Mouse (Mus musculus) forebrain, embryonic 14.5 days (tissue): ENCODE measurements around the gene Eef1a2. TPM values are rescaled to one million over a fixed set of nuclear protein-coding genes. Genes with fewer than 3 reads are reported as not detected.

Experiments used
- ATAC-seq: fragments of 200-750 bp; cut with Nextera tagmentation; 2 replicates; pipeline ENCODE4 v1.8.0; 2017; ENCODE audit warnings: mild to moderate bottlenecking, moderate library complexity
- DNase-seq: peaks from one replicate; pipeline ENCODE4 v3.0.0-alpha.2; 2015; ENCODE audit warnings: low spot score
- H3K27ac ChIP-seq: fragments of 300-500 bp; sonication (generic); 2 replicates; pipeline ENCODE4 v1.5.1; 2014; ENCODE audit warnings: low read depth, mild to moderate bottlenecking, control low read depth, low read length, moderate library complexity
- H3K27me3 ChIP-seq: fragments of 300-500 bp; sonication (generic); replicated peaks from 2 replicates; pipeline ENCODE4 v1.6.1; 2014; ENCODE audit warnings: low read length, control low read depth, mixed read lengths; ENCODE audit not compliant: control insufficient read depth, insufficient read depth
- H3K36me3 ChIP-seq: fragments of 300-500 bp; sonication (generic); 2 replicates; pipeline ENCODE4 v1.6.1; 2014; ENCODE audit warnings: low read length, control low read depth; ENCODE audit not compliant: control insufficient read depth, insufficient read depth
- H3K4me1 ChIP-seq: fragments of 300-500 bp; sonication (generic); 2 replicates; pipeline ENCODE4 v1.6.1; 2014; ENCODE audit warnings: antibody characterized with exemption, low read length, control low read depth; ENCODE audit not compliant: control insufficient read depth, insufficient read depth
- H3K4me2 ChIP-seq: fragments of 300-500 bp; sonication (generic); 2 replicates; pipeline ENCODE4 v1.6.1; 2014; ENCODE audit warnings: mild to moderate bottlenecking, control low read depth, low read length
- H3K4me3 ChIP-seq: fragments of 300-500 bp; sonication (generic); 2 replicates; pipeline ENCODE4 v1.5.1; 2014; ENCODE audit warnings: low read depth, low read length, control low read depth
- H3K9ac ChIP-seq: fragments of 300-500 bp; sonication (generic); 2 replicates; pipeline ENCODE4 v1.6.1; 2014; ENCODE audit warnings: mild to moderate bottlenecking, low read length, control low read depth, moderate library complexity
- H3K9me3 ChIP-seq: fragments of 300-500 bp; sonication (generic); replicated peaks from 2 replicates; pipeline ENCODE4 v1.6.1; 2016; ENCODE audit warnings: low read length, control low read depth, mixed read lengths; ENCODE audit not compliant: control insufficient read depth
- WGBS: fragments of 180-500 bp; shearing (Covaris S2); extraction: QIAGEN DNeasy Blood & Tissue Kit; methylation state at CpG from one replicate; pipeline ENCODE4 v1.1.7; 2014; 5-methylcytosine and 5-hydroxymethylcytosine counted together
- polyA plus RNA-seq: library from polyadenylated mRNA; unstranded; fragments of >200 nt; fragmentation: Nextera tagmentation; extraction: Ambion mirVana; gene quantifications from 2 replicates; pipeline ENCODE4 v1.2.1, GENCODE M21; 2014

Gene Eef1a2
- polyA plus RNA-seq, 1 experiment from 2014 or later = 5.1 TPM

GRCm38 (mm10) chr2:181144675-181145074 is 12.1 kb downstream of the Eef1a2 start:
- Histone ChIP-seq H3K27me3 (peaks cover 7% of the 10 kb centered on the region; the same call in 1 of the 2 replicates), H3K4me1 (no peaks in the 10 kb centered on the region), H3K9me3 (no peaks in the 10 kb centered on the region), H3K4me2 (no peak overlapping the region), H3K4me3 (no peak overlapping the region), H3K36me3 (no peaks in the 10 kb centered on the region), H3K27ac (no peak overlapping the region), H3K9ac (no peak overlapping the region)
- ATAC-seq (no peak), DNase-seq (no peak)
- 97% methylated on average over 2 of the region's 2 CpGs for WGBS

GRCm38 (mm10) chr2:181143509-181144276 is 13.1 kb downstream of the Eef1a2 start:
- WGBS = 69% methylated on average over 2 of the region's 2 CpGs
- ATAC-seq (no peak), DNase-seq (no peak)
- Histone ChIP-seq H3K4me1 (no peaks in the 10 kb centered on the region), H3K36me3 (no peaks in the 10 kb centered on the region), H3K4me3 (no peak overlapping the region), H3K4me2 (no peak overlapping the region), H3K9ac (no peak overlapping the region), H3K27me3 (peaks cover 10% of the 10 kb centered on the region; the same call in 1 of the 2 replicates), H3K9me3 (no peaks in the 10 kb centered on the region), H3K27ac (no peak overlapping the region)

GRCm38 (mm10) chr2:181142703-181143135 is 14.1 kb downstream of the Eef1a2 start:
- ATAC-seq (no peak), DNase-seq (no peak)
- Histone ChIP-seq H3K4me3 (no peak overlapping the region), H3K4me1 (no peaks in the 10 kb centered on the region), H3K27ac (no peak overlapping the region), H3K9ac (no peak overlapping the region), H3K27me3 (peaks cover 10% of the 10 kb centered on the region; the same call in 1 of the 2 replicates), H3K4me2 (no peak overlapping the region), H3K9me3 (no peaks in the 10 kb centered on the region), H3K36me3 (no peaks in the 10 kb centered on the region)
- WGBS = 66% methylated on average over 8 of the region's 8 CpGs

- H3K36me3 ChIP-seq = no peaks in the 10 kb centered on the region
- no peak overlapping the region for H3K27ac ChIP-seq
- H3K4me1 ChIP-seq = no peaks in the 10 kb centered on the region
- peaks cover 22% of the 10 kb centered on the region for H3K27me3 ChIP-seq
- WGBS = 87% methylated on average over 5 of the region's 5 CpGs
- H3K9ac ChIP-seq = no peak overlapping the region
- no peak for ATAC-seq
- H3K4me2 ChIP-seq = no peak overlapping the region
- H3K9me3 ChIP-seq = no peaks in the 10 kb centered on the region
- no peak overlapping the region for H3K4me3 ChIP-seq
- no peak for DNase-seq
These were observed 17.1 kb downstream of the Eef1a2 start for GRCm38 (mm10) chr2:181139641-181140193.

GRCm38 (mm10) chr2:181136934-181137333 is 19.9 kb downstream of the Eef1a2 start:
- no peak overlapping the region for H3K27ac ChIP-seq
- WGBS = 4% methylated on average over 6 of the region's 6 CpGs
- H3K9ac ChIP-seq = no peak overlapping the region
- DNase-seq (no peak), ATAC-seq (no peak)
- no peak overlapping the region for H3K4me3 ChIP-seq
- no peak overlapping the region for H3K4me2 ChIP-seq
- H3K9me3 ChIP-seq = no peaks in the 10 kb centered on the region
- no peaks in the 10 kb centered on the region for H3K36me3 ChIP-seq
- peaks cover 22% of the 10 kb centered on the region for H3K27me3 ChIP-seq
- H3K4me1 ChIP-seq = peaks cover 7% of the 10 kb centered on the region

- Histone ChIP-seq H3K36me3 (no peaks in the 10 kb centered on the region), H3K4me3 (peak overlapping the region; percentile 73), H3K27ac (peak overlapping the region; percentile 90), H3K27me3 (peaks cover 22% of the 10 kb centered on the region), H3K9me3 (no peaks in the 10 kb centered on the region), H3K4me1 (peaks cover 7% of the 10 kb centered on the region), H3K9ac (peak overlapping the region; percentile 90), H3K4me2 (peak overlapping the region; percentile 65)
- DNase-seq (no peak), ATAC-seq (0 out of 2 replicates have a peak, but pooled peaks have one; percentile 8)
- WGBS = 4% methylated on average over 4 of the region's 4 CpGs
These were observed 21.4 kb downstream of the Eef1a2 start for GRCm38 (mm10) chr2:181135446-181135818.

GRCm38 (mm10) chr2:181134591-181135445 is 22.0 kb downstream of the Eef1a2 start, which contains the start of gene Kcnq2:
TSS of gene Kcnq2 (minus strand) at chr2:181135300.
- H3K9me3 ChIP-seq = no peaks in the 10 kb centered on the region
- peak within 1 kb of the TSS; percentile 73 for H3K4me3 ChIP-seq
- under 1% methylated on average over 74 of the region's 104 CpGs for WGBS
- peak within 1 kb of the TSS; percentile 90 for H3K9ac ChIP-seq
- ATAC-seq (peak; percentile 72), DNase-seq (peak; percentile 73)
- H3K27me3 ChIP-seq = peaks cover 22% of the 10 kb centered on the region
- H3K4me2 ChIP-seq = peak within 1 kb of the TSS; percentile 65
- H3K27ac ChIP-seq = peak within 1 kb of the TSS; percentile 90
- H3K4me1 ChIP-seq = peaks cover 7% of the 10 kb centered on the region
- no peaks in the 10 kb centered on the region for H3K36me3 ChIP-seq

GRCm38 (mm10) chr2:181133837-181134590 is 22.8 kb downstream of the Eef1a2 start:
- H3K9me3 ChIP-seq = no peaks in the 10 kb centered on the region
- H3K4me2 ChIP-seq = peak overlapping the region; percentile 65
- 10% methylated on average over 21 of the region's 22 CpGs for WGBS
- peak overlapping the region; percentile 73 for H3K4me3 ChIP-seq
- H3K4me1 ChIP-seq = peaks cover 7% of the 10 kb centered on the region
- H3K27me3 ChIP-seq = peaks cover 19% of the 10 kb centered on the region
- DNase-seq (peak; percentile 70), ATAC-seq (peak; percentile 93)
- peak overlapping the region; percentile 90 for H3K27ac ChIP-seq
- H3K9ac ChIP-seq = peak overlapping the region; percentile 90
- H3K36me3 ChIP-seq = no peaks in the 10 kb centered on the region
